Mouse (Mus musculus) forebrain, embryonic 16.5 days (tissue): ENCODE data around the gene Casz1. TPM values are rescaled to one million over a fixed set of nuclear protein-coding genes. Genes with fewer than 3 reads are reported as not detected.
A peak's percentile ranks its signal among the peaks of the same experiment; 100 is the strongest.

Experiments
- ATAC-seq: fragments of 200-750 bp; cut with Nextera tagmentation; 2 replicates; pipeline ENCODE4 v1.8.0; 2017; ENCODE audit warnings: mild to moderate bottlenecking, moderate library complexity
- H3K27ac ChIP-seq: fragments of 300-500 bp; sonication (generic); 2 replicates; pipeline ENCODE4 v1.5.1; 2014; ENCODE audit warnings: low read length, control low read depth
- H3K27me3 ChIP-seq: fragments of 300-500 bp; sonication (generic); replicated peaks from 2 replicates; pipeline ENCODE4 v1.6.1; 2014; ENCODE audit warnings: low read length; ENCODE audit not compliant: control insufficient read depth, insufficient read depth
- H3K36me3 ChIP-seq: fragments of 300-500 bp; sonication (generic); 2 replicates; pipeline ENCODE4 v1.6.1; 2014; ENCODE audit not compliant: control insufficient read depth, insufficient read depth
- H3K4me1 ChIP-seq: fragments of 300-500 bp; sonication (generic); replicated peaks from 2 replicates; pipeline ENCODE4 v1.6.1; 2014; ENCODE audit warnings: low read length; ENCODE audit not compliant: control insufficient read depth, insufficient read depth
- H3K4me2 ChIP-seq: fragments of 300-500 bp; sonication (generic); 2 replicates; pipeline ENCODE4 v1.6.1; 2014; ENCODE audit warnings: mild to moderate bottlenecking, low read length, control low read depth
- H3K4me3 ChIP-seq: fragments of 300-500 bp; sonication (generic); replicated peaks from 2 replicates; pipeline ENCODE4 v1.5.1; 2014; ENCODE audit warnings: mild to moderate bottlenecking, low read length, control low read depth
- H3K9ac ChIP-seq: fragments of 300-500 bp; sonication (generic); replicated peaks from 2 replicates; pipeline ENCODE4 v1.6.1; 2014; ENCODE audit warnings: low read depth, low read length, control low read depth
- H3K9me3 ChIP-seq: fragments of 300-500 bp; sonication (generic); 2 replicates; pipeline ENCODE4 v1.6.1; 2016; ENCODE audit warnings: low read length; ENCODE audit not compliant: control insufficient read depth
- WGBS: fragments of 180-500 bp; shearing (Covaris S2); extraction: QIAGEN DNeasy Blood & Tissue Kit; methylation state at CpG from one replicate; pipeline ENCODE4 v1.1.7; 2014; 5-methylcytosine and 5-hydroxymethylcytosine counted together
- polyA plus RNA-seq: library from polyadenylated mRNA; unstranded; fragments of >200 nt; fragmentation: Nextera tagmentation; extraction: Ambion mirVana; gene quantifications from 2 replicates; pipeline ENCODE4 v1.2.1, GENCODE M21; 2015

Casz1 gene
- polyA plus RNA-seq, 1 experiment from 2014 or later: 1.0 TPM

DNA sequence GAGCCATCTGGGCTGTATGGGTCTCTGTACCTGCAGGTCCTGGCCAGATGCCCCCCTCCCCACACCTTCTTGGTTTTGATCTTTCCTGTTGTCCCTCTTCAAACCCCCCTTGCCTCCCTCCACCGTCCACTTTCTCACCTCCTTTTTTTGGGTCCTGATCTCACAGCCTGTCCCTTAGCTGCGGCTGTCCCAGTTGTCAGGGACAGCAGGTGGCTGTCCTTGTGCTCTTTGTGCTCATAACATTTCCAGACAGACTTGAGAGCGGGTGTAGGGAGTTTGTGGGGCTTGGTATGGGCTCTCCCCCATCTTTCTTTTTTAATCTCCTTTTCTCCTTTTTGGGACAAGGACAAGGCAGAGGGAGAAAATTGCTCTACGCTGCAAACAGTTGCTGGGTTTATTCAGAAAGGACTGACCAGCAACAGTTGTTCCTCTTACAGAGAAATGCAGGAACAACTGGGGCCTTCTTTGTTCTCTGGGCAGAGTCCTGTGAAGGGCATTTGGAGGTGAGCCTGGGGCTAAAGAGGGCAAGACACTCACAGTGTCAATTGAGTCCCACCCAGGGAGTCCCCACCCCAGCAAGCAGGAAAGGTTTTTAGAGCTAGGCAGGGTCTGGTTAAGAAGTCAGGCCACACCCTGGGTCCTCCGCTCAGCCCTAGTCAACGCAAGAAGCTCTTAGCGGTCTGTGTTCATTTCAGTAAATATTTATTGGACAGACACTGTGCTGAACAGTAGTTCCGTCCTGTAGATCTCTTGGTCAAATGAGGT lies 108.8 kb downstream of the Casz1 start:
- H3K27ac ChIP-seq: no peak overlapping the region
- H3K9ac ChIP-seq: no peak overlapping the region
- no peaks in the 10 kb centered on the region for H3K9me3 ChIP-seq
- no peaks in the 10 kb centered on the region for H3K36me3 ChIP-seq
- H3K27me3 ChIP-seq: no peaks in the 10 kb centered on the region; the same call in 1 of the 2 replicates
- no peak overlapping the region for H3K4me3 ChIP-seq
- H3K4me1 ChIP-seq: peaks cover 25% of the 10 kb centered on the region
- H3K4me2 ChIP-seq: no peak overlapping the region
- no peak for ATAC-seq
- 53% methylated on average over 8 of the region's 8 CpGs for WGBS

DNA sequence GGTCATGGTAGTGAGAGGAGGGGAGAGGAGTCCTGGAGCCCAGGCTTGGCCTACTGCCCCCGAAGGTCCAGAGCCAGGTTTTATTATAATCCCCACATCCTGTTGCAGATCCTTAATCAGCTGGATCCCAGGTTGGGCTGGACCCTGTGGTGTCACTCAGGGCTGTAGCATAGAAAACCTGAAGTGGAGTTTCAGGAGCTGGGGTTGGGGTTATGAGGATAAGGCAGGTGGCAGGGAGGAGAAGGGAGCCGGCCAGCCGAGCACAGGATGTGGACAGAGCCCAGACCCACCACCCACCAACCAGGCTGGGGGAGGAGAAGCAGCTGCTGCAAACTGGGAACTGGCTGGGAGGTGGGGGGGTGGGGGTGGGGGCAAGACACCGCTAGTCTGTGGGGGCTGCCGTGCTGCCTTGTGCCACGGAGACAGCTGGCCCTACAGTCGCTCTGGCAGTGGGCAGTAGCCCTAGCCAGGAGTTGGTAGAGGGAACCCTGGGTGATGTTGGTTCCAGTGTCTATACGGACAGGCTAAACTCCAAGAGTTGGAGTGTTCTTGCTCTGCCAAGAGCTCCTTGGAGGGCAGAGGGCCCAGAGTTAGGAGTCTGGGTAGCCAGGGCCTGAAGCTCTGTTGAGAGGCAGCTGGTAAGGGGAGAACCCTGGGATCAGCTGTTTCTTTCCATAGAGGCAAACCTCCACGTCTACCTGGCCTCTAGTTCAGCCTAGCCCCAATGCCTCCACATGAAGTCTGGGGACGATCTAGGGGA lies 110.8 kb downstream of the Casz1 start:
- peak; percentile 62 for ATAC-seq
- peaks cover 18% of the 10 kb centered on the region for H3K4me1 ChIP-seq
- no peak overlapping the region for H3K4me2 ChIP-seq
- no peaks in the 10 kb centered on the region for H3K36me3 ChIP-seq
- H3K4me3 ChIP-seq: no peak overlapping the region
- no peak overlapping the region for H3K9ac ChIP-seq
- peaks cover 2% of the 10 kb centered on the region; the same call in 1 of the 2 replicates for H3K27me3 ChIP-seq
- H3K9me3 ChIP-seq: no peaks in the 10 kb centered on the region
- H3K27ac ChIP-seq: no peak overlapping the region
- WGBS: 34% methylated on average over 10 of the region's 10 CpGs

DNA sequence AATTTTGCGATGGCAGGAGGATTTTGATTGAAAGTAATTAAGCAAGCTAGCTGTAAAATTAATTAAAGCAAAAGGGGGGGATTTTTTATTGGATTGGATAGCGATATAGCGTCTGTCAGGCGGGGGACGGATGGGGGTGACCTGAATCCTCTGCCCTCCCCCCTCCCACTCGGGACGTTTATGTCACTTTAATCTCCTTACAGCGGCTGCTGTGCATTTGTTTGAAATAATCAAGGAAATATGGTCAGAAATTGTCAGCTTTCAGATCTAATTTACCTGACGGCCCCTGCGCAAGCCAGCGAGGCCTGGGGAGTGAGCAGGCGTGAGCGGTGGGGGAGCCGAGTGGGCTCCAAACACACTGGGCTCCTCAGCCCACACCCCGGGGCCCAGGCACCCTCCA lies 111.6 kb downstream of the Casz1 start:
- Histone ChIP-seq H3K27ac (no peak overlapping the region), H3K4me3 (no peak overlapping the region), H3K9me3 (no peaks in the 10 kb centered on the region), H3K9ac (no peak overlapping the region), H3K27me3 (peaks cover 7% of the 10 kb centered on the region), H3K36me3 (no peaks in the 10 kb centered on the region), H3K4me1 (peaks cover 18% of the 10 kb centered on the region), H3K4me2 (no peak overlapping the region)
- WGBS: 73% methylated on average over 15 of the region's 15 CpGs
- ATAC-seq: no peak

DNA sequence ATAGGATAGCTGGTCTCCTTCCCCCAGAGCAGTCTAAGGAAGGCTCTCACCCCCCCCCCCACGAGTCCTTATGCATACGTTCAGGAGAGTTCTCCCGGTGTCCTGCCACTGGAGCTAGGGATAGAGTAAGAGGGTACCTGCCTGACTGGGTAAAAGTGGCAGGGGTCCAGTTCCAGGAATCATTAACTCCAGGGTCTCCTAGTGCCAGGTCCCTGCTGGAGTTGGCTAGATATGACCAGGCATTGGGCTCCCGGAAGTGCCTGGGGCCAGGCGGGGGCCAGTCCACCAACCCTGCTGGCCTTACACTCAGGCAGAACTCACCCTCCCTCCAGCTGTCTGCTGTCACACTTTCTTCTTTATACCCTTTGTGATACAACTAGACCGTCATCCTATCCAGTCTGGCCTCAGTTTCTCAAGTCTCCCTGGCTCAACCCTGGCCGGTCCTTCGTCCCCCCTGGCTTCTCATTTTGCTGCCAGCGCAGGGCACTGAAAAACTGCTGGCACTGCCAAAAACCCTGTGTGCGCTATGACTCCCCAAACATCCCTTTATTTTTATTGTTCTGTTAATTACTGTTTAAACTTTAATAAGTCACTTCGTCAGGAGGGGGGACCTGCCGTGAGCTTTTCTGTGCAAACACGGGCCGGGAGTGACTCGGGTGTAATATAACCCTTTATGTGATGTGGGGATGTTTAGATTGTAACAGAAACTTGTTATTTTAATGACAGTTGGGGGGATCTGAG lies 114.6 kb downstream of the Casz1 start:
- Histone ChIP-seq H3K36me3 (no peaks in the 10 kb centered on the region), H3K27ac (no peak overlapping the region), H3K9ac (no peak overlapping the region), H3K4me3 (no peak overlapping the region), H3K4me1 (peaks cover 30% of the 10 kb centered on the region), H3K4me2 (no peak overlapping the region), H3K9me3 (no peaks in the 10 kb centered on the region), H3K27me3 (peaks cover 9% of the 10 kb centered on the region)
- ATAC-seq: no peak
- 48% methylated on average over 15 of the region's 15 CpGs for WGBS

DNA sequence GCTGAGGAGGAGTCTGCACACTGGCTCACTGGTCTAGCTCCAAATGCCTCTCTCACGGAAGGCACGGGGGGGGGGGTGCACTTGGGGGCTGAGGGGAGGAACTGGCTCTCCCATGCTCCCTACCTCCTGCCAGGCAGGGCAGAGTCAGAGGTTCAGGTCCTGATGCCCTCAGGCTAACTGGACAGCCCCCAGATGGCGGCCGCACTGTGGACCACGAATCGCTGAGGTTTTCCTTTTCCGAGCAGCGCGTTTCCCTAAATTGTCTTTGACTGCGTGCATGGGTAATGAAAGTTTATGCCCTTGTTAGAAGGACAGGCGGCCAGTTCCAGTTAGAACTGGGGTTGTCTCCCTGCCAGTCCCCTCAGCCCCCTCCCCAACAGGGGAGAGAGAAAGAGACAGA lies 116.4 kb downstream of the Casz1 start:
- Histone ChIP-seq H3K27me3 (peaks cover 12% of the 10 kb centered on the region), H3K4me1 (peaks cover 21% of the 10 kb centered on the region), H3K27ac (no peak overlapping the region), H3K4me3 (no peak overlapping the region), H3K9ac (no peak overlapping the region), H3K9me3 (no peaks in the 10 kb centered on the region), H3K4me2 (no peak overlapping the region), H3K36me3 (no peaks in the 10 kb centered on the region)
- WGBS: 48% methylated on average over 11 of the region's 11 CpGs
- no peak for ATAC-seq

DNA sequence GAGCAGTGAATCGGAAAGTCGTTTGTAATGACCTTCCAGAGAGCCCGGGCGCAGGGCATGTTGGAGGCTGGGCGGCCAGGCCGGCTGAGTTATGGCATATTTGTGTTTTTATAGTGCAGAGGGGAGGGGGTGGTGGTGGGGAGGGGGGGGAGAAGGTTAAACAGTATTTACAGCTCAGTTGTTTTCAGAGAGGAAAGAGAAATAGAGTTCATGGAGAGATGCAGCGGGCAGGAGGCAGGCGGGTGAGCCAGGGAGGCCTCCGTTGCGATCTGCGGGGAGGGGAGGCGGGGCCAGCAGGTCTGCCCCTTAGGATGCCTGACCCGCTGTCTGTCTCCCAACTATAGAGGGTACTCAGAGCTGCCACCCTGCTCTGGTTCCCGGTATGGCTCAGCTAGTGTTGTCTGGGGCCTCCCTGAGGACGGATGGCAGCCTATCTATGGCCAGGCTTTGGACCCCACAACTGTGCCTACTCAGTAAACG lies 118.0 kb downstream of the Casz1 start:
- Histone ChIP-seq H3K4me3 (no peak overlapping the region), H3K27ac (no peak overlapping the region), H3K36me3 (no peaks in the 10 kb centered on the region), H3K9me3 (no peaks in the 10 kb centered on the region), H3K4me1 (peaks cover 20% of the 10 kb centered on the region), H3K27me3 (peaks cover 19% of the 10 kb centered on the region), H3K9ac (no peak overlapping the region), H3K4me2 (peak overlapping the region; percentile 15; the same call in 1 of the 2 replicates)
- WGBS: 13% methylated on average over 16 of the region's 16 CpGs
- 0 out of 2 replicates have a peak, but pooled peaks have one; percentile 23 for ATAC-seq

DNA sequence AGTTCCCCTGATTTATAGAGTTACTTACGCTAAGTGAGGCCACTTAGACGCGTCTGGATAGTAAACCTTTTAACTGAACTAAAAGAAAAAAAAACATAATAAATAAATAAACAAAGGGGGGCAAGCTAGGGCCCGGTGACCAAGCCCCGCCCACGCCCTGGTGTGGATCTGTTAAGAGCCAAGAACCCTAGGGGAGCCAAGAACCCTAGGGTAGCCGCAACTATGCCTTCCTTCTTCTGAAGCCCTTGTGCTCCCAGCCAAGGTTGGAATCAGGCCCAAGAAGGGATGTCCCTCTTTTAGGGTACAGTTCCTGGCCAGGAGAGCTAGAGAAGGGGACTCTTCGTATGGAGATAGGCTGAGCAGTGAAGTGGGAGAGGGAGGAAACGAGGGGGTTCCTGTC lies 119.2 kb downstream of the Casz1 start:
- no peaks in the 10 kb centered on the region for H3K9me3 ChIP-seq
- ATAC-seq: no peak
- no peak overlapping the region for H3K9ac ChIP-seq
- 72% methylated on average over 9 of the region's 9 CpGs for whole genome bisulfite sequencing
- no peak overlapping the region for H3K4me2 ChIP-seq
- H3K4me1 ChIP-seq: peaks cover 20% of the 10 kb centered on the region
- H3K27me3 ChIP-seq: peaks cover 19% of the 10 kb centered on the region
- no peak overlapping the region for H3K27ac ChIP-seq
- no peak overlapping the region for H3K4me3 ChIP-seq
- H3K36me3 ChIP-seq: no peaks in the 10 kb centered on the region

DNA sequence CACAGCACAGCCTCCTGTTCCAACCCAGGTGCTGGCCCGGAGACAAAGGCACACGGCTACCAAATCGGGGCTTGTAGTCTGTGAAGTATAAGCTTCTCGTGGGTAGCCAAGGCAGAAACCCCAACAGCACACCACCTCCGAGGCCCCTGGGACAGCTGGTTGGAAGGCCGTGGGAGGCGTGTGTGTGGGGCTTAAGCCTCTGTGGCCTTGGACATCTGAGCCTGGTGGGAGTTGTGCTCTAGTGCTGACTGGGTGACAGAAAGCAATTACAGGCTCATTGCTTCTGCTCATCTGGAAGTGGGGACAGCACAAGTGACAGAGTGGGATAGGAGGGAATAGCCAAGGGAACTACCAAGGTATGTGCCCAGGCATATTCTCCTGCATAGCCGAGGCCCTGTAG lies 119.7 kb downstream of the Casz1 start:
- Histone ChIP-seq H3K4me2 (no peak overlapping the region), H3K27me3 (peaks cover 19% of the 10 kb centered on the region), H3K4me1 (peaks cover 20% of the 10 kb centered on the region), H3K27ac (no peak overlapping the region), H3K4me3 (no peak overlapping the region), H3K9me3 (no peaks in the 10 kb centered on the region), H3K36me3 (no peaks in the 10 kb centered on the region), H3K9ac (no peak overlapping the region)
- no peak for ATAC-seq
- 63% methylated on average over 8 of the region's 8 CpGs for WGBS
